Mouse (Mus musculus): ENCODE results near the gene Angpt4.

DNA sequence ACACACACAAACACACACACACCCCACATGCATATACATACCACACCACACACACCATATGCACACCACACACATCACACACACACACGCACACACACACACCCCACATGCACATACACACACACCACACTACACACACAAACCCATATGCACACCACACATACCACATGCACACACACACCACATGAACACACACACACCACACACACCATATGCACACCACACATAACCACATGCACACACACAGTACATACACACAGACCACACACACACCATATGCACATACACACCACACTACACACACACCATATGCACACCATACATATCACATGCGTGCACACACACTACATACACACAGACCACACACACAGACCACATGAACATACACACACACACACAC lies 36.6 kb downstream of the Angpt4 start:
- no peak for TF ChIP-seq CTCF (IDR thresholded peaks at IDR 0.05; ENCODE audit: low read depth)
- TF ChIP-seq EP300 (IDR thresholded peaks at IDR 0.05; ENCODE audit: low read depth) = no peak
